Mouse (Mus musculus) C2C12 (cell line): ENCODE results near the gene Def8.
A peak's percentile ranks its signal among the peaks of the same experiment; 100 is the strongest.

ENCODE experiments used
- CTCF ChIP-seq: IDR thresholded peaks from one replicate; pipeline ENCODE4 v1.5.1; 2011; ENCODE audit not compliant: control insufficient read depth, insufficient read depth, insufficient read length
- MYOD1 ChIP-seq: IDR thresholded peaks from one replicate; pipeline ENCODE4 v1.6.1; 2011; ENCODE audit warnings: low read depth; ENCODE audit not compliant: control insufficient read depth, insufficient read length

DNA sequence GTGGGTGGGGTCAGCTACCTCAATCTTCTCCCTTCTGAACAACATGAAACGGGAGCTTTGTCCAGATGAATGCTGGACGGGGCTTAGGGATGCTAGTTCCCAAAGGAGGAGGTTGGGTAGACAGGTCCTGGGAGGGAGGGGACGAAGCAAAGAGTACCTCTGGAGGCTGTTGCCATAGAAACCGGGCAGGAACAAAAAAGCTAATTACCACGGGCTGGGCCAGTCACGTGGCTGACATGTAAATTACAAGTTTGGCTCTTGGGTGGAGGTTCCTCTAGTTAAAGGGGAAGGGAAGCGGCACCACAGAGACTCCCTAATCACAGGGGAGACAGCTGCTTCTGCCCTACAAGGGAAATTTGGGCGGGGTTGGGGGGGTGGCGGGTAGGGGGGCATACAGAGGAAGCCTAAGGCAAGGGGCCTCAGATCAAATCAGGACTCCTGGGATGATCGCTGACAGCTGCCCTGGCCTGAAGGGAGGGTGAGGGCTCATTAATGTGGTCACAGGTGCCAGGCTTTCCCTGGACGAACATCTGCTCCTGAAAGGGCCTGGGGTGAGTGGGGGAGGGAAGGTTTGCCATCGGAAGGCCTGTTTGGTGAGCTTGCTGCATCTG, 10.7 kb upstream of the Def8 start:
- TF ChIP-seq CTCF (no peak), MYOD1 (peak; percentile 59)
